Mouse (Mus musculus): ENCODE measurements around the gene Pagr1a. TPM values are rescaled to one million over a fixed set of nuclear protein-coding genes. Genes with fewer than 3 reads are reported as not detected.
A peak's percentile ranks its signal among the peaks of the same experiment; 100 is the strongest.

Gene Pagr1a
- polyA plus RNA-seq, 1 experiment from 2014 or later = 63.1 TPM

DNA sequence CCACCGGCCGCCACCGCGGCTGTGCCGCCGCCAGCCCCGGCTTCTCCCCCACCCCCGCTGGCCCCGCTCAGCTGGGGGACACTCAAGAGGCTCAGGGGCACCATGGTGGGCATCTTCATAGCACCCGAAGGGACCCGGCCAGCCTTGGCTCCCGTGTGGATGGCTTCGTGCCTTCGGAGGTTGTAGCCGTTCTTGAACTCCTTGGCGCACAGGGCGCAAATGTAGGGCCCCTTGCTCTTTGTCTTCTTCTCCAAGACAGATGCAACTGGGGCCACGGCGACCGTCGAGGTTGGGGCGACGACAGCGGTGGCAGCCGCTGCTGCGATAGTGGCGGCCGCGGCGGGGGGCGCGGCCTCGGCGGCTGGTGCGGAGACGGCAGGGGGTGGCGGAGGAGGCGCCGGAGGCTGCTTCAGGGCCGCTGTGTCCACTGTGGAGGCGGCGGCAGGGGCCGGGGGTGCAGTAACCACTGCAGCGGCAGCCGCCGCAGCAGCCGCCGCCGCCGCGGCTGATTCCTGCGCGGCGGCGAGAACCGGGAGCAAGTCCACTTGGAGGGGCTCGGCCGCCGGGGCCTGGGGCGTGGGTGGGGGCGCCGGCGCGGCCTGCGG, 8.5 kb upstream of the Pagr1a start:
- Histone ChIP-seq H3K27me3 (replicated peaks) (no peaks in the 10 kb centered on the region), H3K9me3 (no peaks in the 10 kb centered on the region), H3K4me3 (peak overlapping the region; percentile 98), H3K27ac (peak overlapping the region; percentile 98), H3K4me2 (replicated peaks) (peak overlapping the region; percentile 98), H3K9ac (peak overlapping the region; percentile 89), H3K4me1 (peaks cover 52% of the 10 kb centered on the region), H3K36me3 (peaks cover 53% of the 10 kb centered on the region)
- 0 out of 2 replicates have a peak, but pooled peaks have one; percentile 2 for ATAC-seq (ENCODE audit: low FRiP score, low read depth)
- WGBS = under 1% methylated on average over 59 of the region's 65 CpGs

DNA sequence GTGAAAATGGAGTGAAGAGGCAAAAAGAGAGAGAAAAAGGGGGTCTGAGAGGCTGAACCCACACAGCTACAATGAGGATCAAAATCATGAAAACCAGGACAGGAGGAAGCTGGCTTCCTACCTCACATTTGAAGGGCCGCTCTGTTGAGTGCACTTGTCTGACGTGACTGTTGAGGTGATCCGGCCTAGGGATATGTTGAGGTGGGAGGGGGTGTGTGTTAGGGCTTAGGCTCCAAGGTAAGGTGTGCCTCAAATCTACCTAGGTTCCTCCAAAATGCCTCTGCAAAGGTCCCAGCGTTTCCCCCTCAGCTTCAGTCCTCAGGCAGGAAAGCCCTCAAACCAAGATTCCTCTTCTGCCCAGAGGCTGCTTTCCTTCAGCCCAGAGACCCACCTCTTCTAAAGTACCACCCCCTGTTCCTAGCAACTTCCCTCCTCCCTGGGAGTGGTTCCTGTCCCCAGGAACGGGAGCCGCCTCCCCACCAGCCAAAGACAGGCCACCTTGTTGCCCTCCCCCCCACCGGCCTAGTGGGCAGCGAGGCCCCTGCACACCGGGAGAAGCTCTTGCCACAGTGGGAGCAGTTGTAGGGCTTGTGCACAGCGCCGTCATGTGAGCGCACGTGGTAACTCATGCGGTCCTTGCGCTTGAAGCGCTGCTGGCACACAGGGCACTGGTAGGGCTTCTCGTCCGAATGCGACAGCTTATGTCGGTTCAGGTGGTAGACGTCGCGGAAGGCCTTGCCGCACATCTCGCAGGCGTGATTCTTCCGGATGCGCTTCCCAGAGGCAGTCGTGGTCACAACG, 7.8 kb upstream of the Pagr1a start:
- H3K9me3 ChIP-seq = no peaks in the 10 kb centered on the region
- under 1% methylated on average over 30 of the region's 30 CpGs for WGBS
- peak; percentile 30; the same call in 1 of the 2 replicates for ATAC-seq (ENCODE audit: low FRiP score, low read depth)
- no peaks in the 10 kb centered on the region for H3K27me3 ChIP-seq (replicated peaks)
- H3K27ac ChIP-seq = peak overlapping the region; percentile 98
- H3K36me3 ChIP-seq = peaks cover 46% of the 10 kb centered on the region
- peaks cover 59% of the 10 kb centered on the region for H3K4me1 ChIP-seq
- H3K4me2 ChIP-seq (replicated peaks) = peak overlapping the region; percentile 98
- H3K4me3 ChIP-seq = peak overlapping the region; percentile 98
- peak overlapping the region; percentile 89 for H3K9ac ChIP-seq

DNA sequence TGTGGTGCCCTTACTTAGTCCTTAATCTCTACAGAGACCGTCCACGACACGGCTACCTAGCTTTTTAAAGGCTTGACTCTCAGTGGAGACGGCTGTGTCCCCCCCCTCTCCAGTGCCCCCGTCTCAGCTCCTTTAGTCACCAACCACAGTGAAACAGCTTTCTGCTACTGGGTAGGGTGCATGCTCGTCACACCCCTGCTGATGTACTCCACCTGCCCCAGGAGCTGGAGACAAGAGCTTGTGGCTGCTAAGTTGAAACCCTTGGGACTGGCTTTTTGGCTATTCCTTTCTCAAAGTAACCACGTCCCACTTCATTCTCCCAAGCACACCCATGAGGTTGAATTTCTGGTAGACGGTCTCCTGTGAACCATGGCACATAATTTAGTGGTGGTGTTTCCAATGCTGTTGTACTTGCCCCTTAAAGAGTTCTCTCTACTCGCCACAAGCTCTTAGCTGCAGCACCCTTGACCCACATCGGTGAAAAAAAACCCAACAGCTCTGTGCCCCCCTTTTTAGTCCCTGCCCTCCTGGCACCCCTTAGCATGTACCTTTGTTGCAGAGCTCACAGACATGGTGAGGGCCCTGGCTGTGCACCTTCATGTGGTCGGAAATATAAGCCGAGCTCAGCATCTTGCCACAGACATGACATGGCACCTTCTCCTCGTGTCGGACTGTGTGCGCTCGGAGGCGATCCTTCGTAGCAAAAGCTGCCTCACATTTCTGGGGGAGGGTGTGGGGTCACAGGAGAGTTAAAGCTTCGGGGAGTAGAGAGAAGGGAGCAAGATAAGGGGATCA, 6.9 kb upstream of the Pagr1a start:
- Histone ChIP-seq H3K27ac (no peak overlapping the region), H3K4me2 (replicated peaks) (peak overlapping the region; percentile 98), H3K9me3 (no peaks in the 10 kb centered on the region), H3K4me3 (peak overlapping the region; percentile 98), H3K9ac (peak overlapping the region; percentile 89), H3K27me3 (replicated peaks) (no peaks in the 10 kb centered on the region), H3K4me1 (peaks cover 65% of the 10 kb centered on the region), H3K36me3 (peaks cover 43% of the 10 kb centered on the region)
- 39% methylated on average over 19 of the region's 19 CpGs for WGBS
- ATAC-seq (ENCODE audit: low FRiP score, low read depth) = no peak

GRCm38 (mm10) chr7:127023272-127023691, 6.1 kb upstream of the Pagr1a start:
- H3K27ac ChIP-seq = no peak overlapping the region; the same call in 1 of the 2 replicates
- H3K4me1 ChIP-seq = peaks cover 72% of the 10 kb centered on the region
- WGBS = 79% methylated on average over 13 of the region's 13 CpGs
- peak overlapping the region; percentile 89 for H3K9ac ChIP-seq
- peak overlapping the region; percentile 98 for H3K4me2 ChIP-seq (replicated peaks)
- peaks cover 35% of the 10 kb centered on the region for H3K36me3 ChIP-seq
- no peak for ATAC-seq (ENCODE audit: low FRiP score, low read depth)
- no peaks in the 10 kb centered on the region for H3K9me3 ChIP-seq
- H3K4me3 ChIP-seq = peak overlapping the region; percentile 98
- H3K27me3 ChIP-seq (replicated peaks) = no peaks in the 10 kb centered on the region

DNA sequence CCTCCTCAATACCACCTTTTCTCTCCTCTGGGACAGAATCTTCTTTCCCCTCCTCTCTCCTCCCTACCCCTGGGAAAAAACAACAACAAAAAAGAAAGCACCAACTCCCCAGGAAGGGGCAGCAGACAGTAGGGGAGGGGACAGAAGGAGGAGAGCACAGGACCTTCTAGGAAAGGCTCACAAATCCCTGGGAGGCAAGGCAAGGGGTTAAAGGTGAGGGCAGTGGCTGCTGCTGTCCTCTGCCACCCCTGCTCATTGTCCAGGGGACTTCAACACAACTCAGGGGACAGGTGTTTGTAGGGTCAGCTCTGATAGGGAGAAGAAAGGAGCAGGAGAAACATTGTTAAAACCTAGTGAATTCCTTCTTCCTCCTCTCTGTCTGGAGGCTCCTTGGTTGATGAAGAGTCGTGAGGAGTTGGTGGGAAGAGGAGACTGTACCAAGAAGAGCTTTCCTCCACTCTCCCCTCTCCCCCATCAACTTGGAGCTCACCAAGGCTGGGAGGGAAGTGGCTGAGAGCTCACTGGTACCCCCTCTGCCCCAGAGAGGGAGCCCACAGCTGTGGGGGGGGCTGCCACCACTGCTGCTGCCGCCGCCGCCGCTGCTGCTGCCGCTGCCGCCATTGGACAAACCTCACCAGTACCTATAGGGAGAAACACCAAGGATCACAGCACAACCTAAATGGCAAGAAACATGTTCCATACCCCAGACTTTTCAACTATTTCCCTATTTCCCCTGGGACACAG, 5.5 kb upstream of the Pagr1a start:
- no peak for ATAC-seq (ENCODE audit: low FRiP score, low read depth)
- H3K27me3 ChIP-seq (replicated peaks) = no peaks in the 10 kb centered on the region
- peak overlapping the region; percentile 98; the same call in 1 of the 2 replicates for H3K4me3 ChIP-seq
- peak overlapping the region; percentile 89 for H3K9ac ChIP-seq
- H3K27ac ChIP-seq = no peak overlapping the region
- peak overlapping the region; percentile 98 for H3K4me2 ChIP-seq (replicated peaks)
- H3K4me1 ChIP-seq = peaks cover 72% of the 10 kb centered on the region
- H3K36me3 ChIP-seq = peaks cover 33% of the 10 kb centered on the region
- H3K9me3 ChIP-seq = no peaks in the 10 kb centered on the region
- 83% methylated on average over 7 of the region's 7 CpGs for WGBS

DNA sequence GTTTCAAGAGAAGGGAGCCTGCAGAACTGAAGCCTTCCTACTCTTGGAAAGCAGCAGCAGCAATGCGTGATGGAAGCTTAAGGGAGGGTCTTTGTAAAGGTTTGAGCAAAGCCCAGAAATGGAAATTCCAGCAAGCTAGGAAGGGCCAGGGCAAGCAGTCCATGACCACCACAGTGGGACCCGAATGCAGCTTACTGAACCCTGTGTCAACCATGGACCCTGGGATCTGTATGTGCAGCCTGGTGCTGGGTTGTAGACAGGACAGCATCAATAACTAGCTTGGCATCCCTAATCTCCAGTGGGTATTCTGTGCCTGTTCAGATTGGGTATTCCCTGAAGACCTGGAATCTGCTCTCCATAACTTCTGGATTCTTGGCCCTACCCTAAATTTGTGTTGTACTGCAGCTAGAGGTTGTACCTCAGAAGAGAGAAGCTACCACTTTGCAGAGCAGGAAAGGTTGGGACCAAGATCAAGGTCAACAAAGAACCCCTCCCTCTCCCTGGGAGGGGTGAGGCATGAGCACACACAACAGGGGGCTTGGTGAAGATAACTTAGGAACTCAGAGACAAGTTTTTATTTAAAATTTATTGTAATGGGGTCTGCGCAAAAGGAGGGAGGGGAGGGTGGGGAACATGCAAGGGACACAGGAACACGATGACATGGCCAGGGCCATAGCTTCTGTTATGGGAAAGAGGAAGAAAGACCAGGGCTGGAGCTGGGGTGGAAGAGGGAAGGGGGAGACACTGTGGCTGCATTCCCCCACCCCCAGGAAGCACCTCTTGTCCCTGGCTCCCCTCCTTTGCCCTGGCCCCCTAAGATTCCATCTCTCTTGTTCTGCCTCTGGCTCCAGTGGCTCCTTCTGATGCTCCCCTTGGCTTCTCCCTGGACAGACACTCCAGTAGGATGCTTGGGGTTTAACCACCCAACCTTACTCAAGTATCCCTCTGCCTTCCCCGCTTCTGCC, 4.7 kb upstream of the Pagr1a start:
- Histone ChIP-seq H3K9me3 (no peaks in the 10 kb centered on the region), H3K36me3 (peaks cover 33% of the 10 kb centered on the region), H3K27ac (0 out of 2 replicates have a peak overlapping the region, but pooled peaks have one; percentile 57), H3K9ac (peak overlapping the region; percentile 69), H3K27me3 (replicated peaks) (no peaks in the 10 kb centered on the region), H3K4me3 (peak overlapping the region; percentile 44; the same call in 1 of the 2 replicates), H3K4me1 (peaks cover 72% of the 10 kb centered on the region), H3K4me2 (replicated peaks) (peak overlapping the region; percentile 98)
- WGBS = 39% methylated on average over 5 of the region's 5 CpGs
- no peak for ATAC-seq (ENCODE audit: low FRiP score, low read depth)

- H3K4me1 ChIP-seq = peaks cover 74% of the 10 kb centered on the region
- under 1% methylated on average over 37 of the region's 37 CpGs for WGBS
- peak within 1 kb of the TSS; percentile 98 for H3K4me2 ChIP-seq (replicated peaks)
- peaks cover 33% of the 10 kb centered on the region for H3K36me3 ChIP-seq
- peak within 1 kb of the TSS; percentile 57 for H3K27ac ChIP-seq
- peak within 1 kb of the TSS; percentile 69 for H3K9ac ChIP-seq
- H3K4me3 ChIP-seq = peak within 1 kb of the TSS; percentile 44
- no peaks in the 10 kb centered on the region for H3K9me3 ChIP-seq
- H3K27me3 ChIP-seq (replicated peaks) = no peaks in the 10 kb centered on the region
- ATAC-seq (ENCODE audit: low FRiP score, low read depth) = no peak
These were observed 3.9 kb upstream of the Pagr1a start, which contains the start of the genes Gm42742 and Prrt2 for GRCm38 (mm10) chr7:127020901-127021562. TSS of gene Gm42742 (minus strand) at chr7:127021097. TSS of gene Prrt2 (minus strand) at chr7:127021211.

- Histone ChIP-seq H3K9me3 (no peaks in the 10 kb centered on the region), H3K27ac (no peak overlapping the region)
- WGBS = 39% methylated on average over 5 of the region's 5 CpGs
These were observed 3.3 kb upstream of the Pagr1a start for GRCm38 (mm10) chr7:127020491-127020890.

GRCm38 (mm10) chr7:127020031-127020430, 2.9 kb upstream of the Pagr1a start:
- peaks cover 38% of the 10 kb centered on the region for H3K36me3 ChIP-seq
- peak overlapping the region; percentile 98 for H3K4me2 ChIP-seq (replicated peaks)
- no peak for ATAC-seq (ENCODE audit: low FRiP score, low read depth)
- no peaks in the 10 kb centered on the region for H3K27me3 ChIP-seq (replicated peaks)
- 80% methylated on average over 3 of the region's 3 CpGs for WGBS
- H3K9ac ChIP-seq = peak overlapping the region; percentile 69
- peak overlapping the region; percentile 44 for H3K4me3 ChIP-seq
- H3K27ac ChIP-seq = no peak overlapping the region; the same call in 1 of the 2 replicates
- no peaks in the 10 kb centered on the region for H3K9me3 ChIP-seq
- peaks cover 84% of the 10 kb centered on the region for H3K4me1 ChIP-seq

More at GRCm38 (mm10) chr7:127020491-127020890, 3.3 kb upstream of the Pagr1a start:
- peak overlapping the region; percentile 98 for H3K4me2 ChIP-seq (replicated peaks)
- ATAC-seq (ENCODE audit: low FRiP score, low read depth) = no peak
- H3K4me3 ChIP-seq = peak overlapping the region; percentile 44
- peak overlapping the region; percentile 69 for H3K9ac ChIP-seq
- H3K36me3 ChIP-seq = peaks cover 35% of the 10 kb centered on the region
- peaks cover 80% of the 10 kb centered on the region for H3K4me1 ChIP-seq
- no peaks in the 10 kb centered on the region for H3K27me3 ChIP-seq (replicated peaks)

DNA sequence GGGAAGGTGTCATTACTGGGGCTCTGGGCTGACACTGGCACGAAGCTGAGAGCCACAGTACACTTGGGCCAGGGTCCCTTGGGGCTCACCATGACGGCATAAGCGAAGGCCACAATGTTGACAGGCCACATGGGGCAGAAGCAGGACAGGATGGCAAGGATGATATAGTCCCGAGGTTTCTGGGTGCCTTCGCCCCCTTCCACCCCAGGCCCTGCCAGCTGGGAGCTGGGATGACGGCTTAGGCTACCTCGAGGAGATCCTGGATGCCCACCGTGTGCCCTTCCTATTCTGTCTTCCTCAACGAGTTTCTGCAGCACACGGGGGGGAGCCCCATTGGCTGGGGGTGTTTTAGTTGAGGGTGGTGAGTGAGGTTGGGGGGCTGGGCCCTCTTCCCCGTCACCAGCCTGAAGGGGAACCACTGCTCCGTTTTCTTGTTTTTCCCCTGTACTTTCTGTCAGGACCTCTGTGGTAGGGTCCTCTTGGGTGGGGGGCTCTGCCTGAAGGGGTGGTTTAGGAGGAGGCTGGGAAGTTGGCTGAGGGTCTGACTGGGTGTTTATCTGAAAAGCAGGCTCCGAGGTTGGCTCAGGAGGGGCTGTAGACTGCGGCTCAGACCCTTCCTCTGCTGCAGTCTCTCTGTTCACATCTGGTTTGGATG, 2.3 kb upstream of the Pagr1a start:
- peaks cover 36% of the 10 kb centered on the region for H3K36me3 ChIP-seq
- no peaks in the 10 kb centered on the region for H3K9me3 ChIP-seq
- H3K4me2 ChIP-seq (replicated peaks) = peak overlapping the region; percentile 98
- no peaks in the 10 kb centered on the region for H3K27me3 ChIP-seq (replicated peaks)
- H3K4me1 ChIP-seq = peaks cover 84% of the 10 kb centered on the region
- no peak for ATAC-seq (ENCODE audit: low FRiP score, low read depth)
- WGBS = 81% methylated on average over 14 of the region's 14 CpGs
- no peak overlapping the region for H3K4me3 ChIP-seq
- no peak overlapping the region; the same call in 1 of the 2 replicates for H3K27ac ChIP-seq
- peak overlapping the region; percentile 69; the same call in 1 of the 2 replicates for H3K9ac ChIP-seq
